Mouse (Mus musculus) gastrocnemius, postnatal 10 days (tissue): Measurements from ENCODE around the gene Sfxn3. TPM values are rescaled to one million over a fixed set of nuclear protein-coding genes. Genes with fewer than 3 reads are reported as not detected.
A peak's percentile ranks its signal among the peaks of the same experiment; 100 is the strongest.

ENCODE experiments used
- DNase-seq: peaks from one replicate; pipeline ENCODE4 v3.0.0; 2021; ENCODE audit warnings: mixed read lengths
- total RNA-seq, 2 experiments: library from RNA; stranded (reverse); gene quantifications; 2 replicates each; pipeline ENCODE4 v1.2.3; 2021

Gene Sfxn3
- total RNA-seq, 2 experiments from 2014 or later, result 24.1 to 24.2 TPM

GRCm38 (mm10) chr19:45076036-45076575 lies 28.8 kb downstream of the Sfxn3 start:
- no peak for DNase-seq

GRCm38 (mm10) chr19:45076586-45077510 lies 29.5 kb downstream of the Sfxn3 start:
- peak; percentile 76 for DNase-seq

- no peak for DNase-seq
These were observed 30.7 kb downstream of the Sfxn3 start for GRCm38 (mm10) chr19:45077742-45078645.

- no peak for DNase-seq
These were observed 31.9 kb downstream of the Sfxn3 start for GRCm38 (mm10) chr19:45078971-45079764.

GRCm38 (mm10) chr19:45079769-45080515 lies 32.6 kb downstream of the Sfxn3 start:
- DNase-seq, result peak; percentile 61

GRCm38 (mm10) chr19:45080711-45081110 lies 33.4 kb downstream of the Sfxn3 start:
- DNase-seq, result no peak

GRCm38 (mm10) chr19:45081279-45081678 lies 34.0 kb downstream of the Sfxn3 start:
- peak; percentile 77 for DNase-seq

GRCm38 (mm10) chr19:45081841-45082550 lies 34.7 kb downstream of the Sfxn3 start:
- DNase-seq, result peak; percentile 61

- DNase-seq, result peak; percentile 57
These were observed 50.6 kb downstream of the Sfxn3 start for GRCm38 (mm10) chr19:45097868-45098267.

- no peak for DNase-seq
These were observed 53.4 kb downstream of the Sfxn3 start for GRCm38 (mm10) chr19:45100486-45101270.

GRCm38 (mm10) chr19:45105591-45105990 lies 58.3 kb downstream of the Sfxn3 start:
- no peak for DNase-seq

Other genes with a start within 250 kb of the Sfxn3 start
- gene Slf2, start 116.4 kb upstream of the Sfxn3 start, total RNA-seq, result 10 to 100 TPM; 22.4 to 28.4 TPM
- 1 to 10 TPM; 1.6 TPM for gene Sema4g, start 58.4 kb upstream of the Sfxn3 start, total RNA-seq
- gene Twnk, start 41.8 kb upstream of the Sfxn3 start, total RNA-seq, result 10 to 100 TPM; 13.8 to 14.7 TPM
- 10 to 100 TPM; 32.4 to 33.7 TPM for gene Mrpl43, start 41.1 kb upstream of the Sfxn3 start, total RNA-seq
- gene Lzts2, start 33.1 kb upstream of the Sfxn3 start, total RNA-seq, result 10 to 100 TPM; 35.4 to 43.4 TPM
- 10 to 100 TPM; 12.4 to 19.5 TPM for gene Pdzd7, start 1.8 kb upstream of the Sfxn3 start, total RNA-seq
- 10 to 100 TPM; 11.4 to 19.2 TPM for gene Kazald1, start 27.7 kb downstream of the Sfxn3 start, total RNA-seq
- gene Tlx1, start 103.2 kb downstream of the Sfxn3 start, total RNA-seq, result under 1 TPM in 1 of 2 experiments, not detected in 1; 0.18 TPM
- 10 to 100 TPM; 35.2 to 36.1 TPM for gene Lbx1, start 188.3 kb downstream of the Sfxn3 start, total RNA-seq